Mouse (Mus musculus) retina, postnatal 1 day (tissue): ENCODE measurements around the gene Olfr312.
"Not testable (repeated sequence)": the region's sequence is repeated elsewhere in the genome, so short reads cannot be mapped to it uniquely, and the experiment has no call there.

Experiments used
- DNase-seq: peaks from one replicate; pipeline ENCODE4 v3.0.0-alpha.2; 2012

The Olfr312 gene

DNA sequence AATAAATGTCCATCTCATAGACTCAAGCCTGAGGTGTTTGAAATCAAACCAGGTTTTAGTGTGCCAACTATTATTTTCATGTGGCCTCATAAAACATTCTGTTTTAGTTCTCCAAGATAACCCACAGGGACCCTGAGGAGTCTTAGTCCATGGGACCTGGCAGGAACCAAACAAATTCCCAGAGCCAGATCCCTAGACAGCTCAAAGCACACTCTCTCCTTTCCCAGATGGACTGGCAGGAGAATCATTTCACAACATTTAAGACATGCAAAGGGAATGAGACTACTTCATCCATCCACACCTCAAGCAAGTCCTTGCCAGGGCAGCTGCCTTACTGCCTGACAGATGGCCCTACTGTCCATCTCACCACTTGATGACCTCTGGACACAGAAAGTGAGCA lies at the start of gene Olfr312:
Gene Olfr312 (plus strand): TSS at position 301 of the 400 bp plus-strand sequence.
- not testable (repeated sequence) for DNase-seq

DNA sequence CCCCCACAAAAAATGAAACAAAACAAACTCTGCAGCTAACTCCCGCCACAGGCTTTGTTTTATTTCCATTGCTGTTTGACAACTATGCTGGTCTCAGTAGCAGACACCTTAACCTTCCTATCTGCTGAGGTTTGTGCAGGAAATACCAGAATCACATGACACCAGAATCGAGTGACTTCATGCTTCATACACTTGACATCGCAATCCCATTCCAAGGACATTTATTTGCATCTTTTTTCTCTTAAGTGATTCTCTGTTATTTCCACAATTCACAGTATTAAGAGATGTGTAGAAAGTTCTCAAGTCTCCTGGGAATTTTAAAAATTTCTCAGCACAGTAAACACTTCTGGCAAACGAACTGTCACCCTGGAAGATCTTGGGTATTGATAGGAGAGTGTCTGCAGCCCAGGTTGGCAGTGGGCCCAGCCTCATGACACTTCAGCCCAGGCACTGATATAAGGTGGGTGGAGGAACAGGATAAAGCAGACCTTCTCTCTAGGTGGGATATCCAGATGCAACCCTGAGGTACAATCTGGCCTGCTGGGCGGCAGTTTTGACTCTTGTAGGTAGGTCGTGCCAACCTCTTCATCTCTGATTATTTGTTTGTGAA lies 46.5 kb upstream of the Olfr312 start, which contains the start of gene Olfr314:
Gene Olfr314 (plus strand): TSS at position 473 of the 610 bp plus-strand sequence.
- DNase-seq: no peak

DNA sequence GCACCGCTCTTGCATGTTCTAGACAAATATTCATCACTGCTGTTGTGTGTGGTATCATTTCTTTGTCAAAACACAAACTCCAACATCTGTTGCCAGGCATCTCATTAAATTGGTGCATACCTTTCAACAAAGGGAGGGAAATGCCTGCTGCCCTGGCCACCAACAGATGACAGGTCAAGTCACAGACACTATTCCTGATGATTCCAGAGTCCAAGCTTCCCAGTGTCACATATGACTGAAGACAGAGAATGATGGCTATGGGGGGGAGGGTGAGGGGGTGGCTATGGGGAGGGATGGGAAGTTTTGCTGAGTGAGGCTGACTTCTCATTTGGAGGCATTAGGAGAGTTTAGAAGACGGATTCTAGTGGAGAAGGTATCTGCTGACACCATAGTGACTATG lies 44.9 kb upstream of the Olfr312 start:
- no peak for DNase-seq

DNA sequence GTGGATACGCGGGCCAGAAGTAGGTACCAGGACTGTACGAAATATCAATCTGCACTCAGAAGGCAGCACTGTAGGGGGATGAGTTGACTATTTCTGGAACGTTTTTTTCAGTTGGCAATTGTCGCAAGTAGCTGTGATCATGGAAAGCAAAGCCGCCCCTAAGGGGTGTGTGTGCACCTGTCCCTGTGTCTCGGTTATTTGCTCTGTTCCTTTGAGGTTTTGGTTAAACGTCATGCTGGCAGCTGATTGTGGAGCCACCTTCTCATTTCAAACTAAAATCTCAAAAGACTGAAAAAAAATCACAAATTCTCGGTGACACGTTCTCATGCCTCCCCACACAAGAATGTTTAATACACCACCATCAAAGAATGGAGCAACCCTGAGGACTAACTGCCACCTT lies 41.4 kb upstream of the Olfr312 start:
- DNase-seq: no peak

DNA sequence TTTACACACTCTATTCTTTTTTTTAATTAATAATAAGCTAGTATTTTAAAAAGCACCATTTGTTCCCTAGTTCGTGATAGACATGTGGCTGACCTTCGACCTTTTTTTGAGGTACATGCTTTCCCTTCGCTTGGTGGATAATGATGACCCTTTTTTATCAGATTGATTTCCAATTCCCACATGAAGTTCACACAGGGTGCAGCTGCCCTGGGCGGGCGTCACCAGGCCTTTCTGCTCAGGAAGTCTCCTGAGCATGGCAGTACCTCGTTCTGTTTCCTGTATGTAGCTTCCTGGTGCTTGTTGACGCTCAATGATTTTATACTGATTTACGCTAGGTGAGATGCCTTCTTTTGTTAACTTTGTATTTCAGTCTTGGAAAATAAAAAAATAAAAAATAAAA lies 40.7 kb upstream of the Olfr312 start:
- DNase-seq: no peak

DNA sequence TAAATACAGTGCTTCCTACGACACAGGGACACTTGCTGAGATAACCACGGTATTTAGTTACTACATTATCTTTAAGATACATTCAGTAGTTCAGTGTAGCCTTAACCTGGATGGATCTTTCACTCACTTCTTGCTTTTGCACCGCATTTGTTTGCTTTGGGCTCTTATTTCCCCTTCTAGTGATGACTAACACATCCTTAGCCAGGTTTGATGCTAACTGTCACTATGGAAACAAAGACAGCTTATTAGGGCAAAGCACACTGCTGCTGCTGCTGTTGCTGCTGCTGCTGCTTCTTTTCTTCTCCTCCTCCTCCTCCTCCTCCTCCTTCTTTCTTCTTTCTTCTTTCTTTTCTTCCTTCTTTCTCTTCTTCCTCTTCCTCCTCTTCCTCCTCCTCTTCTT lies 39.5 kb upstream of the Olfr312 start:
- no peak for DNase-seq

DNA sequence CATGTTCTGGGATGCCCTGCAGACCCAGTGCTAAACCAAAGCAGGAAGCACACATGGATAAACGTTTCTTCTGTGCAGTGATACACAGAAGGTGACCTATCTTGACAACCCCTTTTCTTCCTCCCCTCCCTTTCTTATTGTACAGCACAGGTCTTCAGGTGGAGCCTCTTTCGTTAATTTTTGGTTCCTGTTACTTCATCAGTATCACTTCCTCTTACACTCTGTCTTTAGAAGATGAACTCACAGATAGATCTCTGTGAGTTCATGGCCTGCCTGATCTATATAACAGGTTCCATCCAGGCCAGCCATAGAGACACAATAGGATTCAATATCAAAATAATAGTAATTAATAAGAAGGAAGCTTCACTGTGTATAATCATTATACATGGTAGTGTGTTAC lies 39.0 kb upstream of the Olfr312 start:
- no peak for DNase-seq

DNA sequence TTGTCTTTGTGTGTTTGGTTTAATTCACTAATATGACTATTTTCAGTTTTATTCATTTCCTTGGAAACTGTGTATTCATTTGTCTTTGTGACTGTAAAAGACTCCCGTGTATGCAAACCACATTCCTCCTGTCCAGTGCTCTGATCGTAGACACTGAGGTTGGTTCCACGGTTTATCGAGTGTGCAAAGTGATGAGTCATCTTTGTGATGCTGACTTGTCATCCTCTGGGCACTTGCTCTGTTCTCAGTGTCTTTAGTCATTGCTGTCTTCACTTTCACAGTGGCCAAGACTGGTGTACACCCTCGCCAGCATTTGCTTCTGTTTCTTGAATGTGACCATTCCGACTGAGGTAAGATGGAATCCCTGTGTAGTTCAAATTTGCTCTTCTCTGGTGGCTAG lies 38.4 kb upstream of the Olfr312 start:
- no peak for DNase-seq

DNA sequence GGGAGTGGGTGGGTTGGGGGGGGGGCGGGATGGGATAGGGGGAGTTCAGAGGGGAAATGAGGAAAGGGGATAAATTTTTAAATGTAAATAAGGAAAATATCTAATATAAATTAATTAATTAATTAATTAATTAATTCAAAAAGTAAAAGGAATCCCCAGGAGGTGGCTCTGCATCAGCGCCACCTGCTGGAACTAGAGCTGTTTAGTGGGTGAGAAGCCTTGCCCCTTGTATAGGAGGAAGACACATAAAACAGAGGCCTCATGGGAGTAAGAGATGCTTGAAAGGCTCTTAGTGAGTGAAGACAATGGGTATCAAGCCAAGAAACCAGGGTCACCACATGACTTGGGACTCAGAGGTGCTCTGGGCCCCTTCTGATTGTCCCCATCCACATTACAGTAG lies 33.2 kb upstream of the Olfr312 start:
- DNase-seq: no peak

DNA sequence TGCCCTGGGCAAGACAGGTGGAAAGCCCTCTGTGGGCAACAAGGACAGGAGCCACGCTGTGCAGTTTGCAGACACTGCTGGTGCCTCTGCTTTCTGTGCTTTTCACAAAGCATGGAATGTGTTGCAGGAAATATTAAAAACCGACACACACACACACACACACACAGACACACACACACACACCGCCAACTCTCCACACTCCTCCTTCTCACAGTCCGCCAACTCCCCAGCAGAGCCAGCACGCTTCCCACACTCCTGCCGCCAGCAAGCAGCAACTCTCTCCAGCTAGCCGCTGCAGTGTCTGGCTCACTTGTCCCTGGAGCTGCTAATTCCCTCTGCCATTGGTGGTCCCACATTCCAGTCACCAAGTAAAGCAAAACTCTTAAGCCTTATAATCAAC lies 32.2 kb upstream of the Olfr312 start:
- DNase-seq: no peak

DNA sequence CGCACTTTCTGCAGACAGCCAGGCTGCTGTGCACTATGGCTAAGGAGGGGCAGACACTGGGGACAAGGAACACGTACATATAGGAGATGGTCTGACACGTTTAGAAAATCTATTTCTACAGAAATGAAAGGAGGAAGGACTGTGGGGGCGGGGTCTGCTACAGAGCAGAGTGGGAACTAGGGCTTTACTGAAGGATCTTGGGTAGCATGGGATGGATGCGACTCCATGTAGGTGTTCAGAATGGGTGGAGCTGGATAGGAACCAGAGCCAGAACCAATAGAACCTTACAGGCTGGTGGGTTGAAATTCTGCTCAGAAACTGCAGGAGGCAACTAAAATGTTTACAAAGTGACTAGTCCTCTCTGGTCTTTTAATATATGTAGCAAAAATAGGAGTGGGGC lies 29.3 kb upstream of the Olfr312 start:
- DNase-seq: no peak

DNA sequence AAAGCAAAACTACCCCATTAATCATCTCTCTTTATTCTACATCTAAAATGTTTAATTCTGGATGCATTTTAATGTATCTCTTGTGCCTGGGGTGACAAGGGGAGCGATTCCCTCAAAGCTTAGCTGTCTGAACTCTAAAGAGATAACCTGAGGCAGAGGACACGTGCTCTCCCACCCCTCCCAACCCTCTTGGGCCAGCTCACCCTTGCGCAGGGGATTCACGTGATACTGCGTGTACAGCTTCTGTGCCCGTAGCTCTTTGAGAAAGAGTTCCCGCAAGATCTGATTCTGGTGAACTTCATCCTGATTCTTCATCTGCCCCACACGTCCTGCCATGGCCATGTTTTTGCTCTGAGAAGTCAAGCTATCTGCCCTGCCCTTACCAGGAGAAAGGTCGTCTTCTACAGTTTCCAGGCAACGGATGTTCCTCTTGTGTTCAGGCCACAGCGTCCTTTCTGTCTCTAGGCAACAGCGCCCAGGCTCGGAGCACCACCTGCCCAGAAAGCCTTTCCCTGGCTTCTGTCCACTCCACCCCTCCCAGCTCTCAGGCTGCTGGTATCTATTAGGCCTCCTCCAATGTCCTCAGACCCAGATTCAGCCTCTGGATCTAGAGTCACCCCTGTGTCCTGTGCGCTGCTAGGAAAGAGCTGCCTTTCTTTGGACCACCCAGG lies 27.3 kb upstream of the Olfr312 start, which contains the start of gene Fam183b:
Gene Fam183b (minus strand): TSS at position 403 of the 671 bp plus-strand sequence.
- peak; percentile 88 for DNase-seq

DNA sequence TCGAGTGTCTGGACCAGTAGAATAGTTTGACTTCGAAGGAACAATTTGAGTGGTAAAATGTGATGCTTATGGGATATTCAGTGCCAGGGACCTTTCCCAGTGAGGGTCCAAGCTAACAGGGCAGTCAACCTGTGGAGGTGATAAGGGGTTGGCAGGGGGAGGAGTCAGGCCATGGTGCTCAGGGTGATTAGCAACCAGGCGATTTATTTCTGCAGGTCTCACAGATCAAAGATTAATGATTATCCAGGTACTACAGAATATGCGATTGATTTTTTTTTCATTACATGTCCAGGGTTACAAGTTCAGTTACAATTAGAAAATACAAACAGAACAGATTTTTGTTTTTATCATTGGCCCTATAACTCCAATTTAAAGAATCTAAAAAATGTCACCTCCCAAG lies 25.2 kb upstream of the Olfr312 start:
- DNase-seq: no peak

DNA sequence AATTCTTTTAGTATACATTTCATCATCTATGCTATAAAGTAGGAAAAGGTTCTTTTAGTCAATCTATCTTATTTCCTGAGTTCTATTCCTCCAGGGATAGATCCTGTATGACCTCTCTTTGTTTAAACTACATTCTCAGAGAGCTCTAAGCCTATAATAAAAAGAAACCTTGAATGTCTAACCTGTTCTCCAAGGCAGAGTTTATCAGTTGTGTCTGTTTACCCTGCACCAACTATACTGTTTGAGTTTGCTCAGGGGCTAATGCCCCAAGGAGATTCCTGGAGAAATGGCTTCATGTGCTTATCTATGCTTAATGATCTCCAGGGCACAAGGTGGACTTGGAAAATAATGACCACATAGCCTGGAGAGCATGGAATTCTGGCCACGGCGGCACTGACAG lies 24.6 kb upstream of the Olfr312 start:
- DNase-seq: no peak

DNA sequence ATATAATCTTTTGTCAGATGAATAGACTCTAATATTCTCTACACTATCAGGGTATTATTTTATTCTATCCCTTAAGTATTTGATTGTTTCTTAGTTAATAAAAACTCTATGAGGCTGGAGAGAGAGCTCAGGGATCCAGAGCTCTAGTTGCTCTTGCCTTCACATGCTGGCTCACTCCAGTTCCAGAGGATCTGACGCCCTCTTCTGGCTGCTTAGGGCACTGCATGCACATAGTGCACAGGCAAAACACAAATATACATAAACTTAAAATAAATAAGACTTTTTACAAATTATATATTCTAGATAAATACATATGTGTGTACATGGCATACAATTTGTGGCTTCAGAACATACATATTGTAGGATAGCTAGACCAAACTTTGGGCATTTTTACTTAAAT lies 17.0 kb upstream of the Olfr312 start:
- DNase-seq: no peak

DNA sequence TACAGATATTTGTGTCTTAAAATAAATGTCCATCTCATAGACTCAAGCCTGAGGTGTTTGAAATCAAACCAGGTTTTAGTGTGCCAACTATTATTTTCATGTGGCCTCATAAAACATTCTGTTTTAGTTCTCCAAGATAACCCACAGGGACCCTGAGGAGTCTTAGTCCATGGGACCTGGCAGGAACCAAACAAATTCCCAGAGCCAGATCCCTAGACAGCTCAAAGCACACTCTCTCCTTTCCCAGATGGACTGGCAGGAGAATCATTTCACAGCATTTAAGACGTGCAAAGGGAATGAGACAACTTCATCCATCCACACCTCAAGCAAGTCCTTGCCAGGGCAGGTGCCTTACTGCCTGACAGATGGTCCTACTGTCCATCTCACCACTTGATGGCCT lies 14.3 kb upstream of the Olfr312 start, which contains the start of gene Olfr313:
Gene Olfr313 (plus strand): TSS at position 301 of the 400 bp plus-strand sequence.
- not testable (repeated sequence) for DNase-seq

DNA sequence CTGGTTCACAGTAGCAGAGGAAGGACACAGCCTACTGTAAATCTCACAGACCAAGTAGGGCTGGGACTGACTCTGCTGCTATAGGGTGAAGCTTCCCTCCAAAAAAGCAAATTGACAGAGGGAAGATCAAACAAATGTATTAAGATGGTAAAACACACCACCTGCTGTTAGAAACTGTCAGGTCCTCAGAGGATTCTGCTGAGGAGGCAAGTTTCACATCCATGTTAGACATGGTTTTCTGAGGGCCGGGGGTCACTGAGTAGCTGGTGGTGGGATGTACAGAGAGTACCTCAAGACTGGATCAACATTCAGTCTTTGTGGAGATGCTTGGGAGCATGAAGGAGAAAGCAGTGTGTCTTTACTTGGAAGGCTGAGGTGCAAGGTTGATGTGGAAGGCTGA lies 13.4 kb upstream of the Olfr312 start:
- no peak for DNase-seq

DNA sequence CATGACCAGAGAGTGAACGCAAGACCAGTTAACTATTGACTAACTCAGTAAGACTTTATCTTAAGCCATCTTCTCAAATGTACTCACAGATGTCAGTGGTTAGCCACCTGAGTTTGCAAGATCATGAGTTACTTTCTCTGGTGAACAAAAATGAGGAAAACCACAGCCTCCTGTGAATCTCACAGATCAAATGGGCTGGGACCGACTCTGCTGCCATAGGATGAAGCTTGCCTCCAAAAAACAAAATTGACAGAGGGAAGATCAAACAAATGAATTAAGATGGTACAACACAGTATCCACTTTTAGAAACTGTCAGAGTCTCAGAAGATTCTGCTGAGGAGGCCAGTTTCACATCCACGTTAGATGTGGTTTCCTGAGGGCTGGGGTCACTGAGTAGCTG lies 727 bp downstream of the Olfr312 start:
- DNase-seq: no peak

DNA sequence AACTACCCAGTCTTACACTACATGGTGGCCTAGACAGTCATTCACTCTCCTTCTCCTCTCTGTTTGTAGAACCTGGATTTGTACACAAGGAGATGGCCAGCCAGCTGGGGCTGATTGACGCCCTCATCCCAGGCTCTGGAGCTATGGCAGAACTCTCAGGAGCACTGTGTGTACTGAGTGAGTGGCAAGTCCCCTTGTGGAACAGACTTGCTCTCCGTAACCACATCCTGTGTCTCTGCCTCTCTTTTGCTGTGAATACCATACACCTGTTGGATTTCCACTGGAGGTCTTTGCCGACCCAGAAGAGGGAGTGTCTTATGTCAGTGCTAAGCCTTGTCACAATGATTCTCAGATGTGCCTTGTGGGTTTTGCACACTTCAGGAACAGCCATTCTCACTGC lies 3.5 kb downstream of the Olfr312 start:
- not testable (repeated sequence) for DNase-seq

DNA sequence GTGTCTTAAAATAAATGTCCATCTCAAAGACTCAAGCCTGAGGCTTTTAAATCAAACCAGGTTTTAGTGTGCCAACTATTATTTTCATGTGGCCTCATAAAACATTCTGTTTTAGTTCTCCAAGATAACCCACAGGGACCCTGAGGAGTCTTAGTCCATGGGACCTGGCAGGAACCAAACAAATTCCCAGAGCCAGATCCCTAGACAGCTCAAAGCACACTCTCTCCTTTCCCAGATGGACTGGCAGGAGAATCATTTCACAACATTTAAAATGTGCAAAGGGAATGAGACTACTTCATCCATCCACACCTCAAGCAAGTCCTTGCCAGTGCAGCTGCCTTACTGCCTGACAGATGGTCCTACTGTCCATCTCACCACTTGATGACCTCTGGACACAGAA lies 9.9 kb downstream of the Olfr312 start, which contains the start of gene Olfr311:
Gene Olfr311 (plus strand): TSS at position 301 of the 400 bp plus-strand sequence.
- DNase-seq: not testable (repeated sequence)

DNA sequence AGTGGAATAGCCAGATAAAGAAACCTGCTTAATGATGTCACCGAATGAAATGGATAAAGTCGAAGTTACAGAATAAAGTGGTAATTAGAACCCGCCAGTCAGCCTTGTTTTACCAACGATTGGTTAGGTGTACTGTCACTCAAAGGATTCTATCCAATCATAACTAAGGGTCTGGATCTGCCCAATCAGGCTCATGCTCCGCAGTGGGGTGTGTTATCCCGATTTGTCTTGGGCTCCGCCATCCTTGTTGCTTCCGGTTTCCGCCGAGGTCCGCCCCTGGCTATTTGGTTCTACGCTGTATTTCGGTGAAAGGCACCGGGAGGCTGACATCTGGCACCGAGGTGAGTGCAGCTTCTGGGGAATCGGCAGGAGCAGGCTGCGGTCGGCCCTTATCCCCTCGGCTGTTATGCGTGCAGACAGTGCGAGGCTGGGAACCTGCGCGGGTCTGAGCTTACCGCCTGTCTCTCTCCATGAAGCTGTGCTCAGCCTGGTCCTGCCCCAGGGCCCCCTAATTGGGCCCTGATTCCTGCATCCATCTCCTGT lies 18.0 kb downstream of the Olfr312 start, which contains the start of gene Gm12258:
Gene Gm12258 (plus strand): TSS at position 240 of the 543 bp plus-strand sequence.
- peak; percentile 100 for DNase-seq

DNA sequence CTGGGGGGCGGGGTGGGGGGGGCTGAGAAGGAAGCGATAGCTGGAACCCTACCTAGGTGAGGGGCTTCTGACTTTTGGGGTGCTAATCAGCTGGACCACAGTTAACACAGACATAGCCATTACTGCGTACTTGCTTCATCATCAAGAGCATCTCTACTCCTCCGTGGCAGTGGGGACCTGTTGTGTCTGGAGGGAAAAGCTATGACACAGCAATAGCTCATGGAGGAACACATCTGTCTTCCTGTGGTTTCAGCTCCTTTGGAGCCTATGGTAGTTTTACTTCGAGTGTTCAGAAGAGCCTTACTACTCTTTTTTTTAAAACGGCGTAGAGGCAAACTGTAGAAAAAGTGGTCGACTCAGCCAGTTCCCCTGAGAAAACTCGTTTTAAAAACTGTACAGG lies 18.6 kb downstream of the Olfr312 start:
- no peak for DNase-seq

DNA sequence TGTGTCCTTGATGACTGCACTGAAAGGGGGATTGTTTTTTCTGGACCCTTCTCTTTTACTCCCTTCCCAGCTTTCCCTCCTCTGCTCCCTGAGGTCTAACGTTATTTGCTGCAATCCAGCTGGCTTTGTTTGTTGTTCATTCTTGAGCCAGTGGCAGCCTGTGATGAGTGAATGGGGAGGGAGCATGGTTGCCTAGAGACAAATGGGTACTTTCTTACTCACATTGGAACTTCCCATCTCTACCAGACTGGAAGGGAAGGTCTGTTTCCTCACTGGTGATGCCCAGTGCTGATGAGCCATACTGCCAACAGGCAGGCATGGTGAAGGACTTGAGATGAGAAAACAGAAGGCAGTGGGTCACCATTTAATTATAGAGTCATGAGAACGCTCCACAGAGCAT lies 20.7 kb downstream of the Olfr312 start:
- no peak for DNase-seq

DNA sequence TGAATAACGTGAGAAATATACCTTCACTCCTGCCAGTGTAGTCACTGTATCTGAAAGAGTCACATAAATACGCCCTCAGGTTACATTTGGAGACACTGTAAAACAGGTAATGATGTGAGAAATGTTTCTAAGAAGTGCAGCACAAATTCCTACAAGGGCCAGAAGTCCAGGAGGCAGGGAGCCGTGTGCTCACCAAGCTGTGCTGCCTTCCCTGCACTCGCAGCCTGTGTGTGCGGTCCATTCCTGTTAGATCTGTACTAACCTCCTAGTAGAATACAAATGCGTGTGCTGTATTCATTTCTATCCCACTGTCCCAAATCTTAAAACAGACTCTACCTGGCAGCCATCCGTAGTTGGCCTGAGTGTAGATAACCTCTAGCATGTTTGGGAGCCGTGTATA lies 31.7 kb downstream of the Olfr312 start:
- no peak for DNase-seq
